Mouse (Mus musculus): ENCODE measurements around the gene Xrcc4.

The Xrcc4 gene

DNA sequence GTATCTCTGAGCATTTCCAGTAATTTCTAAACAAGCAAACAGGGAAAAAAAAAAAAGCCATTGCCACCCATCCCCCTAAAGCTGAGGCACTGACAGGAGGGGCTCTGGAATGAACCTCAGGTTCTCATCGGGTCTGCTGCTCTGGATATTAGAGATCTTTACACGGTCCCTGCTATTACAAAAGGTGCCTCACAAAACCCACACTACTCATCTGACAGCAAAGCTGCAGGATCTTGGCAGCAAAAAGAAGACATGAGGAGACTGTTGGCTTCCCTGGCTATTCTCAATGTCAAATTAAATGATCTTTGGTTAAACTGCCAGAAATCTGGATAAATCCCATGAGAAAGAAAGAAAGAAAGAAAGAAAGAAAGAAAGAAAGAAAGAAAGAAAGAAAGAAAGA lies 145.1 kb downstream of the Xrcc4 start:
- no peak for DNase-seq (ENCODE audit: low spot score)

DNA sequence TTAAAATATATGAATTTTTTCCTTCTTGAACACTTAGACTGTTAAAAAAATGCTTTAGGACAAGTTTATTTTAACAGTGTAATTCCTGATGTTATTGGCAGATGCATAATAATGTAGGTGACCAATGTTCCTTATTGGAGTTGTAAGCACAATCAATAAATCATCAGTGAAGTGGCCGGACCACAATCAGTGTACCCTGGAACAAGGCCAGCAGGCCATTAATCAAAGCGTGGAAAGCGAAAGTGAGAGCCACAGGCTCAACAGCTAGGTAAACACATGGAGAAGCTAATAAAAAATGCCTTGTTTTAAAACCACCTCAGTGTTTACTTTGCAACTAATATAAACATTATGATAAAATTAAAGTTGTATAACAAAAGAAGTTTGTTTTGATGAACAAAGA lies 159.9 kb downstream of the Xrcc4 start:
- DNase-seq (ENCODE audit: low spot score), result no peak

DNA sequence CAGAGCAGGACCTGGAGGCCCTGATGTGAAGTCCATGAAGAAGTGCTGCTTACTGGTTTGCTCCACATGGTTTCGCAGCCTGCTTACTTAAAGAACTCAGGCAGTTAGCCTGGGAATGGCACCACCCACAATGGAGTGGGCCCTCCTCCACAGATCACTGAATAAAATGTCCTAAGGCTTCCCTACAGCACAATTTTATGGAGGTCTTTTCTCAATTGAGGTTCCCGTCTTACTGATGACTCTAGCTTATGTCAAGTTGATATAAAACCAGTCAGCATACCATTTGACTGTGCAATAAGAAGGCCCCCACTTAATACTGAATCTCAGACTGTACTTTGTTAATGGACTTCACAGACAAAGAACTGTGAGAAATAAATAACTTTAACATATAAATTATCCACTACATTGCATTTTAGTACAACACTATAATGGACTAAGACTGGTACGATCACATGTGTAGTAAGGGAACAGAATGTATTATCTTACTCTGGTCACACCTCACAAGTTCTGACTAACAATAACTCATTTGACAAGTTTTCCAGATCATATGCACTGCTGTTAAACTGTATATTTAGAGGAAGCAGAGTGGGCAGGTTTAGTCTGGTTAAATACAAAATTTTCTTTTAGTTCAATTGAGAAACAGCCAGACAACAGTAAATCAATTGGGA lies 170.5 kb downstream of the Xrcc4 start:
- no peak for DNase-seq (ENCODE audit: low spot score)

DNA sequence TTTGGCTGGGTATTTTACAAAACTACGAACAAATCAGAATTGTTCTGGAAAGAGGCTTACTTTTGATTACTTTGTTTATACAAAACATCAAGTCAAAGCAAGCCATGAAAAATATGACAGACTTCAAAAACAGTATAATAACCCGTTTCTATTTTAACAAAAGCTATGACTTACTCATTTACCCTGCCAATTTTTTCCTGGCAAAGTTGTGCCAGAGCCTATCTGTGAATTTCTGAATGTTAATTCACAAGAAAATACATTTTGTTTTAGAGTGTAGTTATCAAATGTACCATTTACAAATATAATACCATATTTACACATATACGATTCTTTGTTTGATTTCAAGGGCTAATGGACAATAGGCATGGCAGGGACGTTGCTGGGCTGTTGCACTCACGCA lies 175.1 kb downstream of the Xrcc4 start:
- no peak for DNase-seq (ENCODE audit: low spot score)

DNA sequence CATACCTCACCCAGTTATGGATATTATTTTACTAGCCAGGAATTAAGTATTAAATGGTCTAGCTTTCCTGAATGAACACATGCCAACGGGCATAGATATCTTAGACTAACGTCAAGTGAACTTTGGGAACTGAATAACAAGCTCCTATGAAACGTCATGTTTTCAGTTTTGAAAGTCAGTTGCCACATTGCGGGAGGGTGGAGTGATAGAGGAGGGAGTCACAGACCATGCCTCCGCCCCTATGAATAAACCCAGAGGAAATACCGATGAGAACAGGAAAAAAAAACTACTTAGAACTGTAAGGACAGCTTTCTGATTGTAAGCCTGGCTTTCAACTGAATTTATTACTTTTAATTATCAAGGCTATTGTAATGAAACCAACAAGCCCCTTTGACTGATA lies 175.5 kb downstream of the Xrcc4 start:
- no peak for DNase-seq (ENCODE audit: low spot score)

DNA sequence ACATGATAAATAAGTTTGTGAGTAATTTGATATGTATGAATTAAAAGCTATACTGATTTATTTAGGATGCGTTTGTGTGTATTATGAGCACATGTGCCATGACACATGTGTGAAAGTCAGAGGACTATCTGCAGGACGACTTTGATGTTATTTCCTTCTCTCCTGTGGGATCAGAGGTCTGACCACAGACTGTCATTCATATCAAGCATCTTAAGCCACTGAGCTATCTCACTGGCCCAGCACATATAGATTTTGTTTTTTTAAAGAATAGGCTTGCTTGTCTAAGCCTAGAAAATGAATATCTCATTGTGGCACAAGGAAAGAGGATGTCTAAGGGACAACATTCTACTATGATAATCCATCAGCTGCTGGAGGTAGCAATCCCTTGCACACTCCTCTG lies 183.3 kb downstream of the Xrcc4 start:
- no peak for DNase-seq (ENCODE audit: low spot score)

DNA sequence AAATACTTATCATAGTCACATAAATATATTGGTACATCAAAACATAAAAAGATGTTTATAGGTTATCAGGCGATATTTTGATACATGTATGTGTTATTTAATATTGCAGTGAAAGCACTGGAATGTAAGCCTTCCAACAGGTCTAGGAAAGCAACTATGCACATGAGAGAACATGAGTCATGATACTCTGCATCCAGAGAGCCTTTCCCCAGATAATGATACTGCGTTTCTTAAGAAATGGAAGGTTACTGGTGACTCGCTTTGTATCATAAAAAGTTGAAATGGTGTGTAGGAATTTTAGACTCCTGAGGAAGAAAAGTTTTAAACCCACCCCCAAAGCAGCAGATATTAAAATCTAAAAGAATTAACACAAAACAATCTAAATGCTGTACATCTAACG lies 190.3 kb downstream of the Xrcc4 start:
- no peak for DNase-seq (ENCODE audit: low spot score)

DNA sequence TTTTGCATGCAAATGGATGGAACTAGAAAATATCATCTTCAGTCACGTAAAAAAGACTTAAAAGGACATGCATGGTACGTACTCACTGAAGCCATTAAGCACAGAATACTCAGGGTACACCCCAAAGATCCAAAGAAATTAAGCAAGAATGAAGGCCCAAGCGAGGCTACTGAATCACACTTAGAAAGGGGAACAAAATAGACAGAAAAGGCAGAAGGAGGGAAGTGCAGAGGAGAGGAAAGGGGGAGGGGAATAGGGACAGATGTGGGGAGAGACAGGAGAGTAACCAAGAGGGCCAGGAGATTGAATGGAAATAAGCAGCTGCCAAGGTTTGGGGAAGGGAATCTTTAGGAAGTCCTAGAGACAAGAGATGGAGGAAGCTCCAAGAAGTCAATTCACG lies 197.3 kb downstream of the Xrcc4 start:
- no peak for DNase-seq (ENCODE audit: low spot score)

DNA sequence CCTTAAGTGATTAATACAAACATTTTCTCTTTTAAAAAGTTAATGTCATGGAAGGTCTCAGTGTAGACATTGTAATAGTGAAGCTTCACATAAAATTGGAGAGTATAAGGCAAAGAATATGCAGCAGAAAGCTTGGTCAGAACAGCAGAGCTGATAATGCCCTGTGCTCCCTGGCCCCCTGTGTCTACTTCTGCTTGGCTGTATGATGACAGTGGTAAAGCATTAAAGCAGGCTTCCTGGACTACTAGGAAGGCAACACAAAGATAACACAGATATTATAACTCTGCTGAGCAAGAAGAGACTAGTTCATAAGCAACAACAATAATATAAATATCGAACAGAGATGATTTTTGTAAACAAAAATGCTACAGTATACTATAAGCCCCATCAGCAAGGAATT lies 199.2 kb downstream of the Xrcc4 start:
- no peak for DNase-seq (ENCODE audit: low spot score)

DNA sequence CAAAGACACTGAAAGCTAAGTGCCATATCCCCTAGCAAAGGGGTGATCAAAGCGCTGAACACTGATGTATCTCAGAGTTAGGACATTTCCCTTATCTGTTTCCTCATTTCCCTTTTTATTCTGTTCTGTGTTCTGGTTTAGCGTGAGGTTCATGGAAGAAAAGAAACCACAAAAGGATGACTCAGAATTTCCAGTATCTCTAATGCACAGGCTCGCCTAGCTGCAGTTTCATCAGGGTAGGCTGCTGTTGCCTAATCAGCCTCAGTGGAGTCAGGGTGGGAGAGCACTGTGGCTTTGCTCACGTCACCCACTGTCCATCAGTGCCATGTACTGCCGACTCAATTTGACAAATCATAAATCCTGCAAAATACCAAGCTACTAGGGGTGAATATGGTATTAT lies 200.3 kb downstream of the Xrcc4 start:
- DNase-seq (ENCODE audit: low spot score), result no peak

DNA sequence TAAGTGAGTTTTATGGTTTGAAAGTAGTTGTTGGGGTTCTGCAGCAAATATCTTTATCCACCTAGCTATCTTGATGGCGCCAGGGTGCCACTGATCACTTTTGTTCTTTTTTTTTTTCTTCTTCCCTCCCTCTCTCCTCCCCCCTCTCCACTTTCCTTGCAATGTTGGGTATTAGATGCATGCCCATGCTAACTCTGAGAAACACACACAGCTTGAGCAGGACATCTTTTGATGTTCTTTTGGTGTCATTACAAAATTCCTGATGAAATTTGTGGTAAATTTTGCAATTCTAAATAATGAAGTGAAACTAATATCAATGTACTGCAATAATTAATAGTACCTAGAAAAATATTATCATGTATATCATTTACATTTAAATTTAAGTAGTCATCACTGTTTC lies 205.9 kb downstream of the Xrcc4 start:
- DNase-seq (ENCODE audit: low spot score), result no peak

DNA sequence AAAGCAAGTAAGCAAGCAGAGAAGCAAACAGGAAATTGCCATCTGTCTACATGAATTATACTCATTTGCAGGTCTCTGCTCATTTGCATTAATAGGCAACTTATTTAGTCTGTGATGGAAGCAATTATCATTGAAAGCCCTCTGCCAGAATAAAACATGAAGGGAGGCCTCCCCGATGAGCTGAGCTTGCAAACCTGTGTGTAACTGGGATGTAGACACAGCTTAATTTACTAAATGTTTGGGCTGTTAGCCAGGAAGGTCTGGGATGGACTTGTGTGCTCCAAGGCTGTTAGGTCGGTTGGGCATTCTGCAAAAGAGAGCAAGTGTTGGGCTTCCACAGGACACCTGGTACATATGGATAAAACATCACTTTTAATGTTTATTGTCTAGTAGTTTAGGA lies 208.1 kb downstream of the Xrcc4 start:
- DNase-seq (ENCODE audit: low spot score), result no peak

DNA sequence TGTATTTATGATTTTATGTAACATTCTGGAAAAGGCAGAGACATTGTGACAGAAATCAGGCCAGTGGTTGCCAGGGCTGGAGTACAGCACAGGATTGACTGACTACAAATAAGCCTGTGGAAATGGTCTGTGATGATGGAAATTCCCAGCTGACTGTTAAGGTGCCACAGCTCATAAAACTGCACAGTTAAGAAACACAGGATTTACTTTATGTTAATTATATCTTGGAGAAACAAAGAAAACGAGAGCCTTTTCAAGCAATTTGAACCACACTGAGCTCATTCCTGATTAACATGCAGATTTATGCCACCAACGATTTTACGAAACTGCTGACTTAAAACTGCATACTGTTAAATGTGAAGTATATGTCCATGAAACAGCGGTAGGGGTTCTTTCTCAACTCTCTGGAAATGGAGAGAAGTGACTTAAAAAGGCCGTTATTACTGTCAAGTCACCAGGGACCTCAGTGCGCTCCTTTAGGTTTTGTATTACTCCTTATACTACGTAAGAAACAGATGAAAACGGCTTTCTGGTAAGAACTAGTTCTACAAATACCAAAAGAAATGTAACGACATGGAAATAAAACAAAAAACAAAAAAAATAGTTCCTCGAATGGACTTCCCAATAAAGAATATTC lies 210.5 kb downstream of the Xrcc4 start:
- no peak for DNase-seq (ENCODE audit: low spot score)

DNA sequence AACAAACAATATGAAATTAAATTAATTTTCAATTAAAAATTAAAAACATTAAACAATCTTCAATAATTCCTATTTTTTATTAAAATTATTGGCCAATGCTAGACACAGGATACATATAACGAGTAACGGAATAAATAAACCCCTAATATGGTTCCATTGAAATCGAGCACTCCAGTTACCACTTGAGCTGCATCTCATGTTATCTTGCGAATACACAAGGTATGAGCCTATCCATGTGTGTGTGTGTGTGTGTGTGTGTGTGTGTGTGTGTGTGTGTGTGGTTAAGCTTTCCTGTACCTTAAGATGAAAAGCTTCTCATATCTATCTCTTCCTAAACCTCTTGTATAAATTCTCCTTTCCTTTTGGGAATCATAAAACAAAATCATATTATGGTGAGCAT lies 213.9 kb downstream of the Xrcc4 start:
- DNase-seq (ENCODE audit: low spot score), result no peak

DNA sequence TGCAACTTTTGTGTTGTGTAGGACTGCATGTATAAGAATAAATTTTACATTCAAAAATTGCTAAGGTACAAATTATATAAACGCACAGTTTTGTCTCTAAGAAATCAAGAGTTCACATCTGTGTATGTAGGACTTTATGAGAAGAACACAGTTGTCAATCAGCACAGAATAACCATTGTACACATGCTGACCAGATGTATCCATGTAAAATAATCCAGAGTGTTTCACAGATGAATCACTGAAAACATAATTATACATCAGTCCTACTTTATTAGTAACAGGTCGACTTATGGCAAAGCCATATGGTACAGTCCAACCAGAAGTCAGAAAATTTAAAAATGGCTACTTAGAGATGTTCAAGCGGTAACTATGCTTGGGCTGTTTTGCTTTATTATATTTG lies 216.7 kb downstream of the Xrcc4 start:
- no peak for DNase-seq (ENCODE audit: low spot score)

DNA sequence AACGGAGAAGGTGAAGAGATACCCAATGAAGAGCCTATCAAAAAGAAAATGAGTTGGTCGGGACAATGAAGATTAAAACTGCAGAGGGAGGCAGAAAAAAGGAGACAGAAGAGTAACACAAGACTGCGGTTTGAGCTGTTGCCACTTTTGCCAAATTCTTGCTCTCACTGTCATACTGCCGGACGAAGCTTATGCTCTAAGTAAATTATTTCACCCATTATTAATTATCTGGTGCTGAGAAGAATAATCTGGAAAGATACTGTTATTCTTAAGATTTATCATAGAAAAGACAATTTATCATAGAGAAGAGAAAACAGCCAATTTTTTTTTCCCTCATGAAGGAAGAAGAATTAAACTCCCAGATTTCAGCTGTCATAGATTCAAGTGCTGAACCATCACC lies 235.3 kb downstream of the Xrcc4 start:
- DNase-seq (ENCODE audit: low spot score), result no peak

DNA sequence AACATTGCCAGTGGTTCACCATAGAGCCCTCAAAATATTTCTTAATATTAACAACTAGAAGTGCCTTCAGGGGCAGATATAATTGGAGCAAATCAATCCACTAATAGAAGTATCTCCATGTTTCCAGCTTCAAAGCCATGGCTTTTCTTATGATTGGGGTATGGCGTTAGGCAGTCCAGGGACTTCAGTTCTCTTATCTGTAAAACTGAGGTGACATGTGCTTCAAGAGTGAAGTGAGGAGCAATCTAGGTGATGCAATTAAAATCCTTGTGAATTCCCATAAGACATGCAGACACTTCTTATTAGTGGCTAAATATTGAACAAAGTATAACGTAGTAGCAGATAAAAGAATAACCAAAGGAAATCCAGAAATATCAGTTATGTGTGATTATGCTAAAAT lies 238.7 kb downstream of the Xrcc4 start:
- no peak for DNase-seq (ENCODE audit: low spot score)

DNA sequence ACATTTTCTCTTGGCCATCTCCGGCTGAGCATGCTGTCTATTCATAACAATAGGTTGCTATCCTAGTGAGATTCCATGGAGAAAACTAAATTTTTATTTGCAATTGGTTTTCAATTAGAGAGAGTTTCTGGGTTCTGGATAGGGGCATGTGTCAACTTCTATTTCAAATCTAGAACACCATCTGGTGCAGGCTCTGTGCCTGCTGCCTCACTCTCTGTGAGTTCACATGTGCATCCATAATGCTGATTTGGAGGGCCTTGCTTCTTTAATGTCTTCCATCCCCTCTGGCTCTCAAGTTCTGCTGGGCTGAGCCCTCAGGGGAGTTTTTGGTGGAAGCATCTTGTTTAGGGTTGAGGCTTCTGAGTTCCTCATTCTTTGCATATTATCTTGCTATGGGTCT lies 239.5 kb downstream of the Xrcc4 start:
- DNase-seq (ENCODE audit: low spot score), result no peak

DNA sequence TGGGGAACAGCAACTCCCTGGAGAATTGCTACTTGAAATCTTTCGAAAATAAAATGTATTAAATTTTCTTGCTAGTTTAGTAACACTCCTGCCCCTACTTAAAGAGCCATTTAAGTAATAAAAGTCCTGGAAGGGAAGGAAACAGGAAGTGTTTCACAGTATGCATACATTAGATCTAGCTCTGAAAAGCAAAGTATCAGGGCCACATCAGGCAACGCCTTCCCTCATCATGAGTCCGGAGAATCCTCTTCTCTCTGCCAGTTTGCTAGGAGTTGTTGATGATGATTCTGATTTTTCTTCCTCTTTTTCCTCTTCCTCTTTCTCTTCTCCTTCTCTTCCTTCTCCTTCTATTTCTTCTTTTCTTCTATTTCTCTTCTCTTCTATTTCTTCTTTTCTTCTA lies 250.8 kb downstream of the Xrcc4 start:
- no peak for DNase-seq (ENCODE audit: low spot score)

DNA sequence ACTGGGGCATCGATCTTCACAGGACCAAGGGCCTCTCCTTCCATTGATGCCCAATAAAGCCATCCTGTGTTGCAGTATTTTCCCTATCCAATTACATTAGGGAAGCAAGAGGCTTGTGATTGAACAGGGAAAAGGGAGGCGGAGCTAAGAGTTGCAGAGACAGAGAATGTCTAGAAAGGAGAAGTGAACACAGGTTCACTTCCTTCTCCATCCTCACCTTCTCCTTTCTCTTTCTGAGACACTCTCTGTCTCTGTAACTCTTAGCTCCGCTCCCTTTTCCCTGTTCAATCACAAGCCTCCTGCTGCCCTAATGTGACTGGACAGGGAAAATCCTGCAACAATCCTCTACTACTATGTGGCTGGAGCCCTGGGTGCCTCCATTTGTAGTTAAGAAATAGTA lies 254.9 kb downstream of the Xrcc4 start:
- no peak for DNase-seq (ENCODE audit: low spot score)

DNA sequence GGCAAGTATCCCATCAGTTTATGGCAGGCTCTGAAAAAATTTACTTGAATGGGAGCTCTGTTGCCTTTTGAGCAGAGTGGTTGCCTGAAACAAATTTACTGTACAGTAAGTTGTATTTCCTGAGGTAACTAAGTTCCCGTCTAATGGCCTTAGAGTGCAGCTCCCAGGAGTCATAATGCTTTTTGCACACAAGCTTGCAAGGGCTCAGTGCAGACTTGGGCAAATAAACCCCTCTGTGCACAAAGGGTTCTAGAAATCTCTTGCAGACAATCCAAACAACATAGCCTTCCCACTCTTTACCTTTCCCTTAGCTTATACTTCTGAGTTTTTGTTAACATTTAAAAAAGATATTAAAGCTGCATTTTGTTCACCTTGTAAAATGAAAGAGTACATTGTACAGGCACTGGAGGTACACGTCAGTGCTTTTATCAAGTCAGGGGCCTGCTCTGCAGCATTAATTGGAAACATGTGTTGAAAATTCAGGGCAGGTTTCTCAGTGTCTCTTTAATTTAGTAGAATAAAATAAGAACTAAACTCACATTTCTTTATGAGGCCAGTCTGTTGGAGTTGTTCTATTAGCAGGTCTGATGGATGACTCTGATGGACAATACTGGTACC lies 256.2 kb downstream of the Xrcc4 start:
- DNase-seq (ENCODE audit: low spot score), result no peak

DNA sequence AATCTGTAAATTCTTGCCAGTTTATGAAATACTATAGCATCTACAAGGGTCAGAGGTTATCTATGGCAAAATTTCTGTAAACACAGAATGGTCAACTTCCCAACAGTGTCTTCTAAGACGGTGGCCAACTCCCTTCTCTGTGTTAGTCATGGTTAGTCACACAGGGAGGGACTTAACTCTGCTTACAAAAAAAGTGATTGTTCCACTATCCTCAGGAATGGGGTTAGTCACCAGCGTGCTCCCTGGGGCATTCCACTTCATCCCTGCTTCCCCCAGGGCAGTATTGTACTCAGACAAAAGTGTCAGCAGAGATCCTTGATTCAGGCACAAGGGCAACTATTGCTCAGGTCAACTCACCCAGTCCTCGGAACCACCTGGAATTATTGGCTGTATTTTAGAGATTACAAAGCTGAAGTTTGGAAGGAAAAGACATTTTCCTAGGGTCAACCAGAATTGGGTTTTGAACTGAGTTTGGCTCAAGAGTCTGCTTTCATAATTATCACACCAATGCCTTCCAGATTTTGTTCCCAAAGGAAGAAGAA lies 260.9 kb downstream of the Xrcc4 start:
- DNase-seq (ENCODE audit: low spot score), result no peak

DNA sequence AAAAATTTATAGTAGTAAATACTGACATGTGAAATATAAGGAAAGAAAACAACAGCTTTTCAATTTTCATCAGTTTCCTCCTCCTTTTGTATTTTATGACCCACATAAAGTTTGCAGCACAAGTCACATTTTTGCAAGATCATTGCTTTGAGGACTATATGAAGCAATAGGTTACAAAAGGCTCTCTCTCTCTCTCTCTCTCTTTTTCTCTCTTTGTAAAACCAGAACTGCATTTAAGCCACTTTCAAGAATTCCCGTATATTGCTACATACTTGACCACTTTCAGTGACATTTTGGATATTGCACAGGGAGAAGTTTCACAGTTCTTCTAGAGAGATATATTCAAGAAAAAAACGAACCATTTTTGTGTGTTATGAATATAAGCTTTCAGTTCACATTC lies 261.6 kb downstream of the Xrcc4 start:
- no peak for DNase-seq (ENCODE audit: low spot score)

DNA sequence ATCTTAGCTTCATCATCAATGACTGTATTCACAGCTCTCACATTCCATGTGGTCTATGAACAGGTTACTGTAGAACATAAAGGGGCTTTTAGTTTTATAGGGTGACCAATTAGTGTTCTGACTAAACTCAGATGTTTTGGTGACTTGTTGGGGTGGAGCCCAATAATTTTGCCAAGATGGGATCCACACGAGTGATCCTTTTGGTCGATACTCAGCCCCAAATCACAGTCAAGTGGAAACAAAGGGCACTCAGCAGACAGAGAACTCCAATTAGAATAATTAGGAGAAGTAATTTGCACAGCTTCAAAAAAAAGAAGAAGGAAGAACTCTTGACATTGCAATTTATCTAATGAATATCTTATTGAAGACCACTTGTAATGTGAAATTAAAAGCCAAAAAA lies 274.9 kb downstream of the Xrcc4 start:
- no peak for DNase-seq (ENCODE audit: low spot score)

Measured in spleen, adult 12 weeks (tissue).